Mouse (Mus musculus) hindbrain, embryonic 13.5 days (tissue): ENCODE data around the gene Gatd1. TPM values are rescaled to one million over a fixed set of nuclear protein-coding genes. Genes with fewer than 3 reads are reported as not detected.

Experiments
- ATAC-seq: fragments of 200-750 bp; cut with Nextera tagmentation; 2 replicates; pipeline ENCODE4 v1.8.0; 2017; ENCODE audit warnings: moderate TSS enrichment; ENCODE audit not compliant: low FRiP score
- H3K27ac ChIP-seq: fragments of 300-500 bp; sonication (generic); 2 replicates; pipeline ENCODE4 v1.5.1; 2015; ENCODE audit warnings: inconsistent platforms, mild to moderate bottlenecking, moderate library complexity
- H3K27me3 ChIP-seq: fragments of 300-500 bp; sonication (generic); 2 replicates; pipeline ENCODE4 v1.6.1; 2015; ENCODE audit warnings: mild to moderate bottlenecking, inconsistent platforms
- H3K36me3 ChIP-seq: fragments of 300-500 bp; sonication (generic); 2 replicates; pipeline ENCODE4 v1.6.1; 2015; ENCODE audit warnings: mild to moderate bottlenecking, inconsistent platforms
- H3K4me1 ChIP-seq: fragments of 300-500 bp; sonication (generic); replicated peaks from 2 replicates; pipeline ENCODE4 v1.6.1; 2015; ENCODE audit warnings: inconsistent platforms
- H3K4me2 ChIP-seq: fragments of 300-500 bp; sonication (generic); 2 replicates; pipeline ENCODE4 v1.6.1; 2015; ENCODE audit warnings: inconsistent platforms, mild to moderate bottlenecking, moderate library complexity
- H3K4me3 ChIP-seq: fragments of 300-500 bp; sonication (generic); 2 replicates; pipeline ENCODE4 v1.5.1; 2015; ENCODE audit warnings: mild to moderate bottlenecking, inconsistent platforms
- H3K9ac ChIP-seq: fragments of 300-500 bp; sonication (generic); 2 replicates; pipeline ENCODE4 v1.6.1; 2015; ENCODE audit warnings: mild to moderate bottlenecking, inconsistent platforms
- H3K9me3 ChIP-seq: fragments of 300-500 bp; sonication (generic); 2 replicates; pipeline ENCODE4 v1.6.1; 2016; ENCODE audit warnings: inconsistent platforms
- WGBS: fragments of 180-500 bp; shearing (Covaris S2); methylation state at CpG from one replicate; pipeline ENCODE4 v1.1.7; 2015; 5-methylcytosine and 5-hydroxymethylcytosine counted together
- polyA plus RNA-seq: library from polyadenylated mRNA; unstranded; fragments of >200 nt; fragmentation: Nextera tagmentation; extraction: Ambion mirVana; gene quantifications from 2 replicates; pipeline ENCODE4 v1.2.1, GENCODE M21; 2015

The Gatd1 gene
- polyA plus RNA-seq, 1 experiment from 2014 or later, result 57.4 TPM

DNA sequence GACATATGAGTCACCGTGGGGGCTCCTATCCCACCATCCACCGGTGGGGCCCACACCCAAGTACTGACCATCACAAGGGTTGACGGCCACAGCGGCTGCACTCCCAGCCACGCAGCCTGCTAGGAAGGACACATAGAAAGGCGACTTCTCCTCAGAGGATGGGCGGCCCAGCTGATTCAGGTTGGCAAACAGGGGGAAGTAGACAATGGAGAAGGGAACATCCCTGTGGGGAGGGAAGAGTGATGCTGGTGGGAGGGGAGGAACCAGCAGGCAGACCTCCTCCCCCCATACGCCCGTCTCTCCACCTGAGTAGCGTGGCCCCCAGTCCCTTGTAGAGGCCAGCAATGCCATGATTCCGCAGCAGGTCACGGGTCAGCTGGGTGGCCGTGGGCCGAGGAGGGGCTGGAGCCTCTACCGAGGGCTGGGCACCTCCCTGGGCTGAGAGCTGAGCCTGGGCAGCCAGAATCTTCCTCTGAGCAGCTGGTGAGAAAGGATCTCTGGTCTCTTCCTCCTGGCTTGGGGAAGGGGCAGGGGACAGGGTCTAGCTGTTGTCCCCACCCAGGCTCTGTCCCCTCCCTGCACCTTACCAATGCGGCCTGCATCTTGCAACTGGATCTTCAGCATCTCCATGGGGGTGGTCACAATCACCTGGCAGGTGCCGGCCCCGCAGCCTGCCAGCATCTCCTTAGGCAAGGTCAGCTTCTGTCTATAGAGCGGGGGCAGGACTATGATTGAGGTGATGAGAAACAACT, 17.7 kb upstream of the Gatd1 start:
- ATAC-seq, result no peak
- Histone ChIP-seq H3K4me3 (no peak overlapping the region), H3K4me2 (no peak overlapping the region), H3K4me1 (peaks cover 72% of the 10 kb centered on the region), H3K36me3 (peaks cover 49% of the 10 kb centered on the region), H3K9me3 (no peaks in the 10 kb centered on the region), H3K27ac (no peak overlapping the region), H3K27me3 (no peaks in the 10 kb centered on the region), H3K9ac (no peak overlapping the region)
- 90% methylated on average over 19 of the region's 19 CpGs for WGBS

DNA sequence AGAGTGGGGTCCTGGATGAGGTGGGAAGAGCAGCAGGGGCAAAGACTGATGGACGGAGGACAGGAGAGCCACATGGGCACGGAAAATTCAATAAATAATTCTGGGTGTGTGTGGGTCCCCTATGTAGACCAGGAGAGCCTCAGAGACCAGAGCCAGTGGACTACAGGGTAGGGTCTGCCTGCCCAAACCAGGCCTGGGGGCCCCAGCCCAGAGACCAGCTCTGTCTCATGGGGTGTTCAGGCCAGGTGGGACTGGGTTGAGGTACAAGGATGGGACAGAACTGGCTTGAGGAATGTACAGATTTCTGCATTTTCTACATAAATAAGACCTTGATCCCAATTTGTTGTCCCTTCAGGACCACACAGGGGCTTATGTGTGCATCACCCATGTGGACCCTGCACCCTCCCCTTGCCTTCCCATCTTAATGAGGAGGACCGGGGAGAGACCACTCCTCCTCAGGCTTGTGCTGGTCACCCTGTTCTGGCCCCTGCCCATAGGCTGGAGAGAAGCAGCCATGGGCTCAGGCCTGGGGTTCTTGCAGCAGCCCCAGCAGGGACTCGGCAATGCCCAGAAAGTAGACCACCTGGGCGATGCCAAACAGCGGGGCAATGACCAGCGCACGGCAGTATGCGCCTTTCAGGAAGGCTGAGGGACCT, 16.8 kb upstream of the Gatd1 start:
- Histone ChIP-seq H3K9ac (no peak overlapping the region), H3K27me3 (no peaks in the 10 kb centered on the region), H3K36me3 (peaks cover 55% of the 10 kb centered on the region), H3K9me3 (no peaks in the 10 kb centered on the region), H3K4me2 (no peak overlapping the region), H3K27ac (no peak overlapping the region), H3K4me1 (peaks cover 63% of the 10 kb centered on the region), H3K4me3 (no peak overlapping the region)
- ATAC-seq, result no peak
- WGBS, result 97% methylated on average over 9 of the region's 9 CpGs

DNA sequence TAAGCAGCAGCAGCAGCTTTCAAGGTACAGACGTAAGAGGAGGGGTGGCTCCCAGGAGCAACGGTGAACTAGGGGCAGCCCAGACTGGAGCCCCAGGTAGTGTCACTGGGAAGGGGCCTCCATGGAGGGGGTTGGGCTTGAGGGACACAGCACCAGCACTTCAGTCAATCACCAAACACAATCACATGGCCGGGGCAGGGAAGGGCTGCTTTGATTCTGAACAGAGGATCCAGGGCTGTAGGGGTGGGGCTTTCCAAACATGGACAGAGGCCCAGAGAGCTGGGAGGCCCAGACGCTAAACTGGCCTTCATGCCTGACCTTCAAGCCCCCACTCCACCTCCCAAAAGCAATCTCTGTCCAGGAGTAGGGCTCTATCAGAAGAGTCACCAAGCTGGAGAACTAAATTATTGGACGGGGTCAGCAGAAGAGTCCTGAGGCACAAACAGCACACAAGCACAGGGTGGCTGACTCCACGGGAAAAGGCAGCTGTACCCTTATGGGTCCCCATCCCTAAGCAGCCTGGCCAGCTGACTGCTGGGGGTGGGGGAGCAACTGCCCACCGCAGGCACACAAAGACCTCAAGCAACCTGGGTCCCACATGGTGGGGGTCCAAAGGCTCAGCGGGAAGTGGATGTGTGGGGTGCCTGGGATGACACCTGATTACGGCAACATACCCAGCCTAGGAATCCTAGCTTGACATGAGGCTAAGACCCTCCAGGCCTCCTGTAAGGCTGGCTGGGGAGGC, 16.1 kb upstream of the Gatd1 start:
- peak overlapping the region; percentile 51 for H3K4me3 ChIP-seq
- no peaks in the 10 kb centered on the region for H3K9me3 ChIP-seq
- 64% methylated on average over 9 of the region's 9 CpGs for WGBS
- H3K27ac ChIP-seq, result peak overlapping the region; percentile 85
- H3K36me3 ChIP-seq, result peaks cover 55% of the 10 kb centered on the region
- 0 out of 2 replicates have a peak, but pooled peaks have one; percentile 3 for ATAC-seq
- peaks cover 56% of the 10 kb centered on the region for H3K4me1 ChIP-seq
- H3K9ac ChIP-seq, result peak overlapping the region; percentile 87
- peak overlapping the region; percentile 75 for H3K4me2 ChIP-seq
- no peaks in the 10 kb centered on the region for H3K27me3 ChIP-seq

DNA sequence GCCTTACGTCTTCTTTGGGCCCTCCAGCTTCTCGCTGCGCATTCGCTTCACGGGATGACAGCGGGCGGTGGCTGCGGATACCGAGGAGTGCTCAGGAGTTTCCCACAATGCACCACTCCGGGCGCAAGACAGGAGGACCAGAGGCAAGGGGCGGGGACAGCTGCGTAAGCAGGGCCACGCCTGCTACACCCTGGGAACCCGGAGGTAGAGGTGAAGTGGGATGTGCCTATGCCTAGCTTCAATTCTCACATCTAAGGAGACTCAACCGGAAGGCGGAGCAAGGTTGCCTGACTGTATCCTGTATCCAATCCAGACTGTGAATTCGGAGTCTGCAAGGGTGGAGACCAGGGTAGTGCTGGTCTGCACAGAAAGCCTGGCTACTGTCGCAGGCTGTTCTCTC, 15.4 kb upstream of the Gatd1 start, which contains the start of gene Cend1:
Gene Cend1, minus strand, starts transcription at position 182 of the 400 bp plus-strand sequence.
- H3K4me2 ChIP-seq, result peak within 1 kb of the TSS; percentile 75
- peak within 1 kb of the TSS; percentile 85 for H3K27ac ChIP-seq
- peak within 1 kb of the TSS; percentile 87 for H3K9ac ChIP-seq
- H3K9me3 ChIP-seq, result no peaks in the 10 kb centered on the region
- H3K4me1 ChIP-seq, result peaks cover 49% of the 10 kb centered on the region
- WGBS, result 2% methylated on average over 19 of the region's 19 CpGs
- no peaks in the 10 kb centered on the region for H3K27me3 ChIP-seq
- peak; percentile 81 for ATAC-seq
- H3K4me3 ChIP-seq, result peak within 1 kb of the TSS; percentile 51
- peaks cover 55% of the 10 kb centered on the region for H3K36me3 ChIP-seq

DNA sequence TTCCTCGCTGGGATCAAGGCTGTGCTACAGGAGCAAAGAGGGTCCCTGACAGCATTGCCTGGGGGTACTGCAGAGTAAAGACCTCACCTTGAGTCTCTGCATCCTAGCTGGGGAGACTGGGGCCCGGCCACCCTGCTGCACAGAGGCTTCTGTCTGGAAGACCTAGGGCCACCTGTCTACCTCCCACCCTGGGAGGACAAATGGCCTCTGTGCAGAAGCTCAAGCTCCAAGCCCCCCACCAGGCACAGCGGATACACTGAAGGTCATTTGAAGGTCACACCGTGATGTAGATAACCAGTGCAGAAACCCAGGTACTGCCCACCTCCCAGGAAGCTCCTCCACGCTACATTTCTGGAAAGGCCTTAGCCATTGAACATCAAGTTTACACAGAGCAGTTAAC, 14.8 kb upstream of the Gatd1 start:
- no peaks in the 10 kb centered on the region for H3K9me3 ChIP-seq
- peak overlapping the region; percentile 51 for H3K4me3 ChIP-seq
- peaks cover 43% of the 10 kb centered on the region for H3K4me1 ChIP-seq
- H3K27ac ChIP-seq, result peak overlapping the region; percentile 85
- H3K4me2 ChIP-seq, result peak overlapping the region; percentile 75
- peak overlapping the region; percentile 87 for H3K9ac ChIP-seq
- no peak for ATAC-seq
- WGBS, result 56% methylated on average over 5 of the region's 5 CpGs
- H3K36me3 ChIP-seq, result peaks cover 53% of the 10 kb centered on the region
- H3K27me3 ChIP-seq, result no peaks in the 10 kb centered on the region

DNA sequence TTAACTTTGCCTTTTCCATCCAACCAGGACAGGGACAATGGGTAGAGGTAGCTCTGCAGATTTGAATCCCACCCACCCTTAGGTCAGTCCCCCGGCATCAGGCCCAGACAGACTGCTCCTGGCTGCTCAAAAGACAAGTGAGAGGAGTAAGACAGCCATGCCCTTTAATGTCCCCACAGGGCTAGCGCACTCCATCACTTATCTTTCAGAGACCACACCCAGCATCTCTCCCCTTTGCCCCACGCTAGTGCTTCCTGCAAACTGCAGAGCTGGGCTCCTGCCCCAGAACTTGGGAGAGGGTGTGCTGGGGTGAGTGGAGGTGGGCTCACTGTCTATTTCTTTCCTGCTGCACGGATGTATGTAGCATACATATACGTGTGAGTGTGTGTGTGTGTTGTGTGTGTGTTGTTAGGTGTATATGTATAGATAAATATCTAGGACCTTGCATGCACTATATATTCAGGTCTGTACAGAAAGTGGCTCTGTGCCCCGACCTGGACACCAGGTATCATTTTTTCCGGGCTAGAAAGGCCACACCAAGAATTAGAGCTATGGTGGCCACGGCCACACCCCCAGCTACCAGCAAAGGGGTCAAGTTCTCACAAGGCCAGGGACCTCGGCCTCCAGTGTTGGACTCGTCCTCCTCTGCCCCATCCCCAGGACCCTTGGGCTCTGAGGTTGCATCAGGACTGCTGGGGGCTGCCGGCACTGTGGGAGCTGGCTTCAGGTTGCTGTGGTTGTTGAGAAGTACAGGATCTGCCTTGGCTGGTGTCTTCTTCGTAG, 13.2 kb upstream of the Gatd1 start:
- peaks cover 38% of the 10 kb centered on the region for H3K36me3 ChIP-seq
- no peaks in the 10 kb centered on the region for H3K27me3 ChIP-seq
- H3K9me3 ChIP-seq, result no peaks in the 10 kb centered on the region
- peak overlapping the region; percentile 39; the same call in 1 of the 2 replicates for H3K9ac ChIP-seq
- H3K4me2 ChIP-seq, result no peak overlapping the region
- ATAC-seq, result no peak
- H3K4me1 ChIP-seq, result peaks cover 28% of the 10 kb centered on the region
- no peak overlapping the region for H3K27ac ChIP-seq
- WGBS, result 90% methylated on average over 12 of the region's 12 CpGs
- H3K4me3 ChIP-seq, result no peak overlapping the region

DNA sequence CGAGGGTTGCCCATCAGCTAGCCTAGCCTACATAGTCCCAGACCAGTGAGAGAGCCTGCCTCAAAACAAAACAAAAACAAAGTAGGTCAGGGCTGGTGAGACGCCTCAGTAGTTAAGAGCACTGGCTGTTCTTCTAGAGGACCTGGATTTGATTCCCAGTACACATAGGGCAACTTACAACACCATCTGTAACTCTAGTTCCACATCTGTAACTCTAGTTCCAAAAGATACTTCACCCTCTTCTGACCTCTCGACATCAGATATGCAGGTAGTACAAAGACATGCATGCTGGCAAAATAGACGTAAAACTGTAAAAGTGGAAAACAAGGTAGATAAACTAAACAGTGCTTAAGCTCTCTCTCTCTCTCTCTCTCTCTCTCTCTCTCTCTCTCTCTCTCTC, 9.9 kb upstream of the Gatd1 start:
- Histone ChIP-seq H3K36me3 (peaks cover 16% of the 10 kb centered on the region), H3K4me1 (peaks cover 9% of the 10 kb centered on the region), H3K4me2 (no peak overlapping the region), H3K27me3 (0 out of 2 replicates have a peak, but pooled peaks cover 2% of the 10 kb centered on the region), H3K4me3 (no peak overlapping the region), H3K9me3 (no peaks in the 10 kb centered on the region), H3K27ac (no peak overlapping the region), H3K9ac (no peak overlapping the region)
- 76% methylated on average over 4 of the region's 4 CpGs for WGBS
- no peak for ATAC-seq

DNA sequence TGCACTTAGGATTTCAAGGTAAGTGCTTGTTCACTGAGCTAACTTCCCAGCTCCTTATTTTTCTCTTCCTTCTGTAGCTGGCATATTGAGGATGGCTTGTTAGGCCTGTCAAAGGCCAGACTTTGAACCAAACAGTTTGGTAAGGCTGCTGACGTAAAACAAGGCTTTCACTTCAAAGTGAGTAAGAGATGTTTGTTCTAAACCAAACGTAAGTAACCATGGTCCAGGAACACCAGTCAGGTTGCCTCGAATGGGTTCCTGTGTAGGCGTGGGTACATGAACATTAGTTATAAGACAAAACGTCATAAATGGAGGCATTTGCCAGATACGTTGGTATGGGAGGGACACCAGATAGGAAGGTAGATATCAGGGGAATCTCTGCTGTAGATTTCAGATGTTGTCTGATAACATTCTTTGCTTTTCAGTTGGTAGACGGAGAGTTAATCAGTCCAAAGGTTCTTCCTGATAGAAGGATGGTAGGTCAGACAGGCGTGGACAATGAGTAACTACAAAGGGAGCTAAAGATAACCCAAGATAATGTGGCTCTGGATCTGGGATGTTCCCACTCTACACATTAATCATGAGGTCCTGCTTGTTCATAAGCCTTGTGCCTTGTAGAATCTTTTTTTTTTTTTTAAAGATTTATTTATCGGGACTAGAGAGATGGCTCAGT, 6.2 kb upstream of the Gatd1 start:
- Histone ChIP-seq H3K4me3 (no peak overlapping the region), H3K4me2 (no peak overlapping the region), H3K9me3 (no peaks in the 10 kb centered on the region), H3K9ac (no peak overlapping the region), H3K4me1 (no peaks in the 10 kb centered on the region), H3K27ac (no peak overlapping the region), H3K27me3 (0 out of 2 replicates have a peak, but pooled peaks cover 6% of the 10 kb centered on the region), H3K36me3 (no peaks in the 10 kb centered on the region)
- 86% methylated on average over 9 of the region's 9 CpGs for WGBS
- no peak for ATAC-seq

DNA sequence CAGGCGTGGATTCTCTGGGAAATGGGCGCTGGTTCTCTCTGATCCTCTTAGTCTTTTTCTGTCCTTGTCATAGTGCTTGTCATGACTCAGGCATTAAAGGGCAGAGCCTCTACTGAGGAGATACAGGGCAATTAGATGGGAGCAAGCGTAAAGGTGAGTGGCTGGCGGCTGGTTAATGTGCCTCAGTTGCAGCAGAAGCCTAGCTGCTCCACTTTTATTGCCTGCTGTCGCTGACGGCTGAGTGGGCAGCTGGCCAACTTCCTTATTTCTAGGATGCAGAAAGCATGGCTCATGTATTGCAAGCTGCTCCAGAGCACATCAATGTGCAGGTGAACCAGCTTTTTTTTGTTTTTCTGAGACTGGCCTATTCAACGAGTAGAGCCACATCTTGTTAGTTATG, 5.0 kb upstream of the Gatd1 start:
- Histone ChIP-seq H3K4me2 (no peak overlapping the region), H3K9me3 (no peaks in the 10 kb centered on the region), H3K27me3 (0 out of 2 replicates have a peak, but pooled peaks cover 6% of the 10 kb centered on the region), H3K27ac (no peak overlapping the region), H3K4me1 (peaks cover 4% of the 10 kb centered on the region; the same call in 1 of the 2 replicates), H3K36me3 (no peaks in the 10 kb centered on the region), H3K4me3 (no peak overlapping the region), H3K9ac (no peak overlapping the region)
- ATAC-seq, result no peak
- WGBS, result 73% methylated on average over 7 of the region's 7 CpGs

DNA sequence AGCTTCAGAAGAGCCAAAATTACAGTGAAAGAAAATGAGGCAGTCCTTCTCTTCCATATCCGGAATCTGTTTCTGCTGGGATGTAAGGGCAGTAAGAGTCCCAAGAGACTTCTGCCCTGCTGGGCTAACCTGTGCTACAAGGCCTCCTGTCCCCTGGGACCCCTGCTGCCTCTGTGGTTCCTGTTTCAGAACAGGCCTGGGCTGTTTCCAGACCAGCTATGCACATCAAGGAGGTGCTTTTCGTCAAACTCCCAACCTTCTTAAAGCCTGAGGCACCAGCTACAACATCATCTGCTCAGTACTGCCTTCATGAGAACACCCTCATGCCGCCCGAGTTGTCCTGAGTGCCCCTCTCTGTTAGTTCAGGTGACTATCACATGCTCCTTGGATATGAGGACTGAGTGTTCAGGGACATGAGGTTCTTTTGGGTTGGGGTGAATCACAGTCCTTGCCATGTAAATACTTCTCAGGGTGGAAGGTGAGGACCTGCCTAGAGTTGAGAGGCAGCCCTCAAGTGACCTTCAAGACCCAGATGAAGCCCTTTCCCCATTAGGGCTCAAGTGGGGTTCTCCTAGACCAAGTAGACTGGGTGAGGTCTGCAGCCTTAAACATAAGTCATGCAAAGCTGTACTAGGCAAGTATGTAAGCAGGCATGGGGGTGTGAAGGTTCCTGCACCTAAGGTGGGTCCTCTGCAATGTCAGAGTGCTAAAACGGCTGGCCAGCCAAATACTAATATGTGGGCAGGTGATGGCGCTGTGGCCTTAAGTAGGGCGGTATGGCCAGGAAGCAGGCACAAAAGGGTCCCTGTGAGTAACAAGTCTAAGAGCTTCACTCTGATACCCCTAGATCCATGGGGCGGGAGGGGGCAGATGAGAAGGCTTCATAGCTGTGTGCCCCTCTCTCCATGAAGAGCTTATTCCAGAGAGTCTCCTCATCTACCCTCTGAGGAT, 4.1 kb upstream of the Gatd1 start:
- no peak overlapping the region for H3K27ac ChIP-seq
- H3K4me2 ChIP-seq, result no peak overlapping the region
- H3K9ac ChIP-seq, result no peak overlapping the region
- peaks cover 10% of the 10 kb centered on the region for H3K4me1 ChIP-seq
- 0 out of 2 replicates have a peak, but pooled peaks cover 6% of the 10 kb centered on the region for H3K27me3 ChIP-seq
- ATAC-seq, result no peak
- 76% methylated on average over 8 of the region's 8 CpGs for WGBS
- no peaks in the 10 kb centered on the region for H3K36me3 ChIP-seq
- H3K9me3 ChIP-seq, result no peaks in the 10 kb centered on the region
- H3K4me3 ChIP-seq, result no peak overlapping the region
